Mouse (Mus musculus) lung, postnatal 14 days (tissue): ENCODE data around the gene Tusc2.
"Not testable (repeated sequence)": the region's sequence is repeated elsewhere in the genome, so short reads cannot be mapped to it uniquely, and the experiment has no call there.

Source experiments
- DNase-seq: peaks from one replicate; pipeline ENCODE4 v3.0.0; 2021

The Tusc2 gene

GRCm38 (mm10) chr9:107545602-107546001, 17.5 kb upstream of the Tusc2 start:
- peak; percentile 84 for DNase-seq

GRCm38 (mm10) chr9:107547026-107547425, 16.0 kb upstream of the Tusc2 start, which contains the start of gene Zmynd10:
Gene Zmynd10, plus strand, starts transcription at chr9:107547298.
- peak; percentile 92 for DNase-seq

- no peak for DNase-seq
These were observed 15.1 kb upstream of the Tusc2 start for GRCm38 (mm10) chr9:107547957-107548356.

GRCm38 (mm10) chr9:107548820-107549219, 14.2 kb upstream of the Tusc2 start:
- DNase-seq, result no peak

- no peak for DNase-seq
These were observed 13.6 kb upstream of the Tusc2 start for GRCm38 (mm10) chr9:107549297-107550074.

GRCm38 (mm10) chr9:107550491-107551116, 12.5 kb upstream of the Tusc2 start:
- no peak for DNase-seq

GRCm38 (mm10) chr9:107551117-107551889, 11.8 kb upstream of the Tusc2 start, which contains the start of gene Rassf1:
Gene Rassf1, plus strand, starts transcription at chr9:107551555.
- DNase-seq, result peak; percentile 68

GRCm38 (mm10) chr9:107551890-107552355, 11.1 kb upstream of the Tusc2 start:
- no peak for DNase-seq

GRCm38 (mm10) chr9:107552690-107553393, 10.2 kb upstream of the Tusc2 start:
- no peak for DNase-seq

GRCm38 (mm10) chr9:107553541-107554318, 9.3 kb upstream of the Tusc2 start:
- no peak for DNase-seq

GRCm38 (mm10) chr9:107554319-107554825, 8.7 kb upstream of the Tusc2 start:
- DNase-seq, result peak; percentile 94

- peak; percentile 74 for DNase-seq
These were observed 8.0 kb upstream of the Tusc2 start for GRCm38 (mm10) chr9:107555031-107555457.

- DNase-seq, result no peak
These were observed 7.4 kb upstream of the Tusc2 start for GRCm38 (mm10) chr9:107555701-107556100.

- DNase-seq, result no peak
These were observed 6.7 kb upstream of the Tusc2 start for GRCm38 (mm10) chr9:107556346-107556745.

- DNase-seq, result not testable (repeated sequence)
These were observed 2.5 kb downstream of the Tusc2 start for GRCm38 (mm10) chr9:107565556-107565955.

- DNase-seq, result peak; percentile 95
These were observed 3.1 kb downstream of the Tusc2 start for GRCm38 (mm10) chr9:107566041-107566709.

GRCm38 (mm10) chr9:107566855-107567254, 3.8 kb downstream of the Tusc2 start:
- peak; percentile 60 for DNase-seq

GRCm38 (mm10) chr9:107567702-107568319, 4.8 kb downstream of the Tusc2 start, which contains the start of gene Hyal2:
Gene Hyal2, plus strand, starts transcription at chr9:107567945.
- DNase-seq, result peak; percentile 63

GRCm38 (mm10) chr9:107568331-107569261, 5.5 kb downstream of the Tusc2 start:
- DNase-seq, result peak; percentile 84
